Mouse (Mus musculus) c-Kit-positive CD71-negative TER-119-negative erythroid progenitor cells, embryonic 14.5 days (primary cell): ENCODE results near the gene Ranbp10.
A peak's percentile ranks its signal among the peaks of the same experiment; 100 is the strongest.
"Not testable (repeated sequence)": the region's sequence is repeated elsewhere in the genome, so short reads cannot be mapped to it uniquely, and the experiment has no call there.

Experiments used
- DNase-seq: peaks from one replicate; pipeline ENCODE4 v3.0.0-alpha.2; 2013; ENCODE audit warnings: low read depth

Ranbp10 gene

GRCm38 (mm10) chr8:105835318-105835717, 8.2 kb upstream of the Ranbp10 start:
- DNase-seq = peak; percentile 84

GRCm38 (mm10) chr8:105833740-105834139, 6.6 kb upstream of the Ranbp10 start:
- DNase-seq = not testable (repeated sequence)

GRCm38 (mm10) chr8:105826379-105826778, 771 bp downstream of the Ranbp10 start:
- no peak for DNase-seq

GRCm38 (mm10) chr8:105825506-105825905, 1.6 kb downstream of the Ranbp10 start:
- DNase-seq = no peak

GRCm38 (mm10) chr8:105820925-105821324, 6.2 kb downstream of the Ranbp10 start:
- peak; percentile 63 for DNase-seq

- DNase-seq = no peak
Observed at GRCm38 (mm10) chr8:105819659-105820058, 7.5 kb downstream of the Ranbp10 start.

- DNase-seq = no peak
Observed at GRCm38 (mm10) chr8:105813241-105813640, 13.9 kb downstream of the Ranbp10 start.

GRCm38 (mm10) chr8:105812511-105812910, 14.6 kb downstream of the Ranbp10 start:
- DNase-seq = no peak

GRCm38 (mm10) chr8:105811543-105811942, 15.6 kb downstream of the Ranbp10 start:
- no peak for DNase-seq

GRCm38 (mm10) chr8:105811061-105811460, 16.1 kb downstream of the Ranbp10 start:
- DNase-seq = no peak

- DNase-seq = no peak
Observed at GRCm38 (mm10) chr8:105810245-105810786, 16.8 kb downstream of the Ranbp10 start.

GRCm38 (mm10) chr8:105808480-105808879, 18.7 kb downstream of the Ranbp10 start:
- no peak for DNase-seq

- no peak for DNase-seq
Observed at GRCm38 (mm10) chr8:105807766-105808165, 19.4 kb downstream of the Ranbp10 start.

- DNase-seq = no peak
Observed at GRCm38 (mm10) chr8:105805964-105806363, 21.2 kb downstream of the Ranbp10 start.

- DNase-seq = no peak
Observed at GRCm38 (mm10) chr8:105805346-105805745, 21.8 kb downstream of the Ranbp10 start.

- no peak for DNase-seq
Observed at GRCm38 (mm10) chr8:105804797-105805196, 22.4 kb downstream of the Ranbp10 start.

- no peak for DNase-seq
Observed at GRCm38 (mm10) chr8:105801153-105801904, 25.8 kb downstream of the Ranbp10 start.

GRCm38 (mm10) chr8:105799091-105799812, 27.9 kb downstream of the Ranbp10 start:
- no peak for DNase-seq

- no peak for DNase-seq
Observed at GRCm38 (mm10) chr8:105798408-105798807, 28.7 kb downstream of the Ranbp10 start.

GRCm38 (mm10) chr8:105795785-105796184, 31.4 kb downstream of the Ranbp10 start:
- no peak for DNase-seq

- no peak for DNase-seq
Observed at GRCm38 (mm10) chr8:105794009-105794598, 33.0 kb downstream of the Ranbp10 start.

GRCm38 (mm10) chr8:105793331-105793730, 33.8 kb downstream of the Ranbp10 start:
- DNase-seq = no peak

GRCm38 (mm10) chr8:105789626-105790025, 37.5 kb downstream of the Ranbp10 start:
- no peak for DNase-seq
